Mouse (Mus musculus) T-helper 2 cell (primary cell): ENCODE measurements at regions not wholly inside any gene's neighbourhood (a gene's known extent, or its start where the extent isn't known, plus 50 kb on each side); places are given as distances from the start of the nearest gene placed in this dataset.

Experiments
- in situ Hi-C: fragments of 300-600 bp; cut with MboI, MseI; formaldehyde crosslinking; loops from one replicate; pipeline ENCODE4 v1.15.1; 2025; ENCODE audit warnings: high pct_unique_total_duplicates

GRCm38 (mm10) chr9:26575990-26576389 lies 157.5 kb upstream of the B3gat1 start:
- in situ Hi-C loops: no loop called here

GRCm38 (mm10) chr9:26601979-26602378 lies 131.5 kb upstream of the B3gat1 start:
- in situ Hi-C loops: no loop called here

- in situ Hi-C loops: no loop called here
Measured at GRCm38 (mm10) chr9:26604552-26604951, 129.0 kb upstream of the B3gat1 start.

- in situ Hi-C loops: no loop called here
Measured at GRCm38 (mm10) chr9:26611711-26612437, 121.7 kb upstream of the B3gat1 start.

- in situ Hi-C loops: no loop called here
Measured at GRCm38 (mm10) chr9:26622840-26623448, 110.6 kb upstream of the B3gat1 start.

GRCm38 (mm10) chr9:26625171-26625937 lies 108.2 kb upstream of the B3gat1 start:
- in situ Hi-C loops: no loop called here

GRCm38 (mm10) chr9:26632891-26633650 lies 100.5 kb upstream of the B3gat1 start:
- in situ Hi-C loops: no loop called here

- in situ Hi-C loops: no loop called here
Measured at GRCm38 (mm10) chr9:26635211-26635610, 98.3 kb upstream of the B3gat1 start.

GRCm38 (mm10) chr9:26638586-26638985 lies 94.9 kb upstream of the B3gat1 start:
- in situ Hi-C loops: no loop called here

- in situ Hi-C loops: no loop called here
Measured at GRCm38 (mm10) chr9:26642302-26642701, 91.2 kb upstream of the B3gat1 start.

GRCm38 (mm10) chr9:26642831-26643230 lies 90.7 kb upstream of the B3gat1 start:
- in situ Hi-C loops: no loop called here

- in situ Hi-C loops: loop anchor here (5.0 kb wide), 1 partner anchor 38 kb away; no protein-coding TSS in a partner anchor
Measured at GRCm38 (mm10) chr9:26649506-26649905, 84.0 kb upstream of the B3gat1 start.

GRCm38 (mm10) chr9:26652920-26653319 lies 80.6 kb upstream of the B3gat1 start:
- in situ Hi-C loops: no loop called here

GRCm38 (mm10) chr9:26659366-26659765 lies 74.2 kb upstream of the B3gat1 start:
- in situ Hi-C loops: no loop called here

- in situ Hi-C loops: no loop called here
Measured at GRCm38 (mm10) chr9:26663544-26663943, 70.0 kb upstream of the B3gat1 start.

- in situ Hi-C loops: no loop called here
Measured at GRCm38 (mm10) chr9:26667835-26668234, 65.7 kb upstream of the B3gat1 start.

GRCm38 (mm10) chr9:26674059-26674757 lies 59.3 kb upstream of the B3gat1 start:
- in situ Hi-C loops: no loop called here

GRCm38 (mm10) chr9:26678288-26678687 lies 55.2 kb upstream of the B3gat1 start:
- in situ Hi-C loops: no loop called here

GRCm38 (mm10) chr9:26681516-26681915 lies 52.0 kb upstream of the B3gat1 start:
- in situ Hi-C loops: no loop called here
